Mouse (Mus musculus) common myeloid progenitor, adult 5-6 weeks (primary cell): ENCODE data around the gene Nucb1. TPM values are rescaled to one million over a fixed set of nuclear protein-coding genes. Genes with fewer than 3 reads are reported as not detected.
"Not testable (repeated sequence)": the region's sequence is repeated elsewhere in the genome, so short reads cannot be mapped to it uniquely, and the experiment has no call there.

Source experiments
- ATAC-seq: replicated peaks from 2 replicates; pipeline ENCODE4 v1.8.0; 2016; ENCODE audit warnings: low read depth, mild to moderate bottlenecking, moderate TSS enrichment, inconsistent platforms; ENCODE audit not compliant: poor library complexity, severe bottlenecking
- total RNA-seq: library from RNA; stranded (forward); fragments of 200-1000, 187-1606 nt; gene quantifications from 2 replicates; pipeline ENCODE4 v1.2.3, GENCODE M21; 2017

Nucb1 gene
- 296 and 342 TPM in 2 replicates for total RNA-seq

- peak; percentile 86 for ATAC-seq
These were observed at the start of gene Nucb1 for GRCm38 (mm10) chr7:45509912-45510787. Gene Nucb1, minus strand, starts transcription at chr7:45510406.

DNA sequence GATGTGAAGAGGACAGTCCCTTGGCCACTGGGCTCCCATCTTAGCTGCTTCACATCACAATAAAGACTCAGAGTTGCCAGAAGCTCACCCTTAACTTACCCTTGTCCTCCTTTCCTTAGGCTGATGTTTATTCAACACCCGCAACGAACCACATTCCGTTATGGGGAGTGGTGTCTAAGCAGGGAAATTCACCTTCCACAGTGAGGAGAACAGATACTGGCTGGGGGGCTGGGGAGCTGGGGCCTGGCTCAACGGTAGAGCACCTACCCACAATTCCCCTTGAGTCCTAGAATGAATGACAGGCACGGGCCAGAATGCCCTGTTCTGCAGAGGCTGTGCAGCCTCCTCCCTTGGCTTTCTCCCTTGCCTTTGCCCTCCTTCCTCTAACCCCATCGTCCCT lies 48.7 kb upstream of the Nucb1 start:
- no peak for ATAC-seq

GRCm38 (mm10) chr7:45555787-45556186 lies 45.6 kb upstream of the Nucb1 start:
- peak; percentile 93 for ATAC-seq

DNA sequence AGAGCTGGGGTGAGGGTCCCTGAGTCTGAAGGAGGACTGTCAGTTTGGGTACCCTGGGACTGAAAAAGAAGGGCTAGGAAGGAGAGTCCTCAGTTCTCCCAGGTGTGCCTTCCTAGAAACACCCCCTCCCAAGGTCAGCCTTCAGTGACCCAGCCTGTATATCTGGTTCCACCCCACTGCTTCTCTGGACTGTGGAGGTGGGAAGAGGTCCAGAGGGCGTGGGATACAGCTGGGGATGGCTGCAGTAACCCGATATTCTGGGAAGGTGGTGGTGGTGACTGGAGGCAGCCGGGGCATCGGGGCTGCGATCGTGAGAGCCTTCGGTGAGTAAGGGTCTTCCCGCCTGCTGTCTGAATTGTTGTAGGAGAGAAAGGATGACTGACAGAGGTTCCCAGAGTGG lies 44.5 kb upstream of the Nucb1 start, which contains the start of gene Hsd17b14:
Gene Hsd17b14 (plus strand): TSS at position 150 of the 400 bp plus-strand sequence.
- no peak for ATAC-seq

DNA sequence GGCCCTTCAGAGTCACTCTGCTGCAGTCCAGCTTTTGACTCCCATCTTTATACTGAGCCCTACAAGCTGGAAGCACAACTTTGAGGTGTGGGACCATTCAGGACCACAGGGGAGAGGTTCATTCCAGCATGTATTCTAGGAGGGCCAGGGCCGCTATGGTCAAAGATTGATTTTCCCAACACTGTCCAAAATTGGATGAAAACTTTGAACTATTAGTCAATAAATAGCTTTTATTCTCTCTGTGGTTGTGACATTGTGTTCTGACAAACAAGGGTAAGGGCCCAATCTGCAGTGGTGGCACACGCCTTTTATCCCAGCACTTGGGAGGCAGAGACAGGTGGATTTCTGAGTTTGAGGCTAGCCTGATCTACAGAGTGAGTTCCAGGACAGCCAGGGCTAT lies 43.8 kb upstream of the Nucb1 start:
- no peak for ATAC-seq

- ATAC-seq, result no peak
These were observed 43.3 kb upstream of the Nucb1 start for GRCm38 (mm10) chr7:45553519-45553918.

GRCm38 (mm10) chr7:45551512-45551883 lies 41.3 kb upstream of the Nucb1 start:
- ATAC-seq, result no peak

GRCm38 (mm10) chr7:45550821-45551511 lies 40.8 kb upstream of the Nucb1 start:
- ATAC-seq, result no peak

DNA sequence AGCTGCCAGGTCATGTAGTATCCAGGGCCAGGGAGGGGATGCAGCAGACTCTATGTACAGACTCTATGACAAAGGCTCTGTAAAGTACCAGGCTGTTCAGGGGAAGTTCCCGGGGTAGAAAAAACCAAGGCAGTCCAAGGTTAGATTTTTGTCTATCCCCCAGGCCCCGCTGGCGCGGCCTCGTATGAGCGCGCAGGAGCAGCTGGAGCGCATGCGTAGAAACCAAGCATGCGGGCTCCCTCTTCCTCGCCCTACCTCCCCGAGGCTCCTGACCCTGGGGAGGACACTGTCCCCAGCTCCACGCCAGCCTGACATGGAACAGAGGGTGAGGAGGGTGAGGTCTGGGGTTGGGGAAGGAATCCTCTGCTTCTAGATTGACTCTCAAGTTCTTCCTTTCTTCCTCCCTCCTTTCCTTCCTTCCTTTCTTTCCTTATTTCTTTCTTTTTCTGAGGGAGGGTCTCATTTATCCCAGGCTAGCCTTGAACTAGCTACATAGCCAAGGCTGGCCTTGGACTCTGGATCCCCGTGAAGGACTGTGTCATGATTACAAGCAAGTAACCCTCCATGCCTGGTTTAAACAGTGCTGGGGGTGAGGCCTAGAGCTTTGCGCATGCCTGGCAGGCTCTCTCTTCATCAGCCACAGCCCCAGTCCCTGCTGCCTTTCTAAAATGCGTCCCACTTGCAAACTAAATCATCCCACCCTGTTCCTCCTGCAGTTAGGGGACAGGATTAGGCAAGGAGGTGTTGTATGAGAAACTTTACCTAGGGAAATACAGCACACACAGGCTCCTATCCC lies 39.6 kb upstream of the Nucb1 start:
- ATAC-seq, result no peak

- no peak for ATAC-seq
These were observed 34.3 kb upstream of the Nucb1 start for GRCm38 (mm10) chr7:45544525-45544924.

GRCm38 (mm10) chr7:45540213-45540612 lies 30.0 kb upstream of the Nucb1 start:
- no peak for ATAC-seq

- ATAC-seq, result no peak
These were observed 28.9 kb upstream of the Nucb1 start for GRCm38 (mm10) chr7:45539095-45539494.

DNA sequence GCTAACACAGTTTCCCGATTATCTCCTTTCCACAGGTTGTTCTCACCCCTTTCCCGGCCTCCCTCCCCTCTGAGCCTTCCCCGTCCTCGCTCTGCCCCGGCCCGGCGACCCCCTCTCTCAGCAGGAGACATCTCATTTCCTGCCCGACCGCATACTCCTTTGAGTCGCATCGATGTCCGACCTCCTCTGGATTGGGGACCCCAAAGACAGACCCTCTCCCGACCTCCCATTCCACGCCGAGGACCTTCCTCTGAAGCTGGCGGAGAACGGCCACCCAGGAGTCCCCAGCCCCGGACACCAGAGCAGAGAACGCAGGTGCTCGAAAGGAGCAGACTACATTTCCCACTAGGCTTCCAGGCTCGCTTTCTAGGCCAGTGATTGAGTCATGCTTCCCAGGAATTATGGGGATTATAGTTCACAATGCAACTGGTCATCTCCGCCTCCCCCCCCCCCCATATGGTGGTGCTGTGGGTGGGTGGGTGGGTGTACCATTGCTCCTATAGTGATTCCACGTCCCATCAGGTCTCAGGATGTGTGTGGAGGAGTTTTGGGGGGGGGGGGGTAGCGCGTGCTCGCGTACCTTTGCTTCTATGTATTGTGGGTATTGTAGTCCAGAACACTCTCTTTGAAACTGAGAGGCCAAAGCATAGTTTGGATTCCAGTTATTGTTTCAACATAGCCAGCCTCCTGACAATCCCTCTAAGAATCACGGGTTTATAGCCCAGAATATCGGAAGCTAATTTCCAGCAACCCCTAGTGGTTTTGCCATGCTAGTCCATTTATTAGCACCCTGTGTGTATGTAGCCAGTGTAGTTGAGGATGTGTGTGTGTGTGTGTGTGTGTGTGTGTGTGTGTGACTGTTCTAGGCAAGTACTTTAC lies 28.2 kb upstream of the Nucb1 start:
- ATAC-seq, result peak; percentile 50

DNA sequence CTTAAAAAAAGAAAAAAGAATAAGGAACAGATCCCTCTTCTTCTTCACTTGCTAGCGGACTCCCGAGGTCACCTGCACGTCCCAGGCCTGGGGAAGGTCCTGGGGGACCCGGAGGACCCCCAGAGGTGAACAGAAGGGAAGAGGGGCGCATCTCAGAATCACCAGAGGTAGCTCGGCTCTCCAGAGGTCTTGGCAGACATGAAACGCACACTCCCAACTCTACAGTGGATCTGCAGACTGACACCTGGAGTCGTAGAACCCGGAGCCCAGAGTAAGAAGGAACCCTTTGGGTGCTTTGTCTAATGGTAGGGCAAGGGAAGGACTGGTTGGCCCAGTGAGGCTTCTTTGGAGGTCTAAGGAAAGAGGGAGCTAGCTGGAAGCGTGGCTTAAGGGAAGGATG lies 27.4 kb upstream of the Nucb1 start:
- no peak for ATAC-seq

- no peak for ATAC-seq
These were observed 25.5 kb upstream of the Nucb1 start for GRCm38 (mm10) chr7:45535676-45536075.

DNA sequence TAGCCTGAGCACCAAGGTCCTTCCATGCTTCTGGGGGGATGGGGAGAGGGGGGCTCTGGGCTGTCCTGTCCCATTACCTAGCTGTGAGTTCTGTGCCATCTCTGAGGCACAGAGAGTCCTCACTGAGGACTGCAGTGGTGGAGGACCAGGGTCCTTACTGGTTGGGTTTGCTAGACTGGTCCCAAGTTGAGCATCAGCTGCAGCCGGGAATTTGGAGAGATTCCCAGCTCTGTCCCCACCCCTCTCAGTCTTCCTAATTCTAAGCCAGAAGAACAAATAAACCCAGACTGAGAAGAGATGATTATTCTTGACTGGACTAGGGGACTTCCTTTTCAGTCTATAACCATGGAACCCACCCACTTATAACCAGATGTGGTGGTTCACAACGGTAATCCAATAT lies 20.4 kb upstream of the Nucb1 start:
- ATAC-seq, result no peak

- no peak; the same call in 1 of the 2 replicates for ATAC-seq
These were observed 19.3 kb upstream of the Nucb1 start for GRCm38 (mm10) chr7:45529461-45529860.

- not testable (repeated sequence) for ATAC-seq
These were observed 17.0 kb upstream of the Nucb1 start for GRCm38 (mm10) chr7:45527169-45527568.

DNA sequence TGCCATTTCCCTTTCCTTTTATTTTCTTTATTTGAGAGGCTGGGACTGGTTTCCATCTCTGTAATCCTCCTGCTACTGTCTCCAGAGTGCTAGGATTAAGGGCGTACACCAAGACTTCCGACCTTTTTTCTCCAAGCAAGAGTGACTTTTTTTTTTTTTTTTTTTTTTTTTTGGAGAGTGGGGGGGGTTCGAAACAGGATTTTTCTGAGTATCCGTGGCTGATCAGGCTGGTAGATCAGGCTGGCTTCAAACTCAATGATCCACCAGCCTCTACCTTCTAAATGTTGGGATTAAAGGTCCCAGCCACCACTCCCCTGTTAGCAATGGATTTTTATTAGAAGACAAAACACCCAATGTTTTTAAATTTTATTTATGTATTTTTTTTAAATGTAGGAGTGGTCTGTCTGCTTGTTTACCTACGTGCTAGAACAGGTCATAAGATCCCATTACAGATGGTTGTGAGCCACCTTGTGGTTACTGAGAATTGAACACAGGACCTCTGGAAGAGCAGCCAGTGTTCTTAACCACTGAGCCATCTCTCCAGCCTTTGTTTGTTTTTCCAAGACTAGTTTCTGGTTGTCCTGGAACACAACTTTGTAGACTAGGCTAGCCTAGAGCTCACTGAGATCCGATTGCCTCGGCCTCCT lies 16.4 kb upstream of the Nucb1 start:
- ATAC-seq, result no peak
